Comparison of ENCODE assay signal across 16 mouse cellular contexts in genomic region chr17:71245133-71245532, GRCm38 (mm10).
"Had no signal": no experiment of that assay in that cellular context is flagged by ENCODE, and none has a peak within 500 bp of the region (broad histone marks: within the 10 kb centered on the region; RNA-seq: fewer than 3 reads in every experiment).

No protein-coding gene starts in this region.

- H3K27ac ChIP-seq: neural tube, embryonic 13.5 days; neural tube, embryonic 15.5 days; stomach, embryonic 15.5 days; stomach, postnatal 0 days had no signal

- H3K9ac ChIP-seq: neural tube, embryonic 13.5 days; neural tube, embryonic 15.5 days; stomach, embryonic 15.5 days had no signal

- DNase-seq: retina, postnatal 1 day; right cerebral cortex, adult 18-20 months; right cerebral cortex, postnatal 14 days; right cerebral cortex, postnatal 25 days; right cerebral cortex, postnatal 4 days; spleen, adult 18-20 months; thymus, adult 18-20 months; thymus, adult 2 months; thymus, postnatal 14 days; thymus, postnatal 25 days; thymus, postnatal 36 days; thymus, postnatal 4 days had no signal

- H3K9me3 ChIP-seq: neural tube, embryonic 13.5 days; neural tube, embryonic 15.5 days; stomach, embryonic 15.5 days had no signal

- H3K27me3 ChIP-seq: neural tube, embryonic 13.5 days; neural tube, embryonic 15.5 days; stomach, embryonic 15.5 days had no signal

- H3K4me3 ChIP-seq: neural tube, embryonic 13.5 days; neural tube, embryonic 15.5 days; stomach, embryonic 15.5 days had no signal

- H3K4me2 ChIP-seq: neural tube, embryonic 13.5 days; neural tube, embryonic 15.5 days; stomach, embryonic 15.5 days had no signal

- H3K4me1 ChIP-seq: neural tube, embryonic 13.5 days; neural tube, embryonic 15.5 days; stomach, embryonic 15.5 days had no signal
